In the genomic region with DNA sequence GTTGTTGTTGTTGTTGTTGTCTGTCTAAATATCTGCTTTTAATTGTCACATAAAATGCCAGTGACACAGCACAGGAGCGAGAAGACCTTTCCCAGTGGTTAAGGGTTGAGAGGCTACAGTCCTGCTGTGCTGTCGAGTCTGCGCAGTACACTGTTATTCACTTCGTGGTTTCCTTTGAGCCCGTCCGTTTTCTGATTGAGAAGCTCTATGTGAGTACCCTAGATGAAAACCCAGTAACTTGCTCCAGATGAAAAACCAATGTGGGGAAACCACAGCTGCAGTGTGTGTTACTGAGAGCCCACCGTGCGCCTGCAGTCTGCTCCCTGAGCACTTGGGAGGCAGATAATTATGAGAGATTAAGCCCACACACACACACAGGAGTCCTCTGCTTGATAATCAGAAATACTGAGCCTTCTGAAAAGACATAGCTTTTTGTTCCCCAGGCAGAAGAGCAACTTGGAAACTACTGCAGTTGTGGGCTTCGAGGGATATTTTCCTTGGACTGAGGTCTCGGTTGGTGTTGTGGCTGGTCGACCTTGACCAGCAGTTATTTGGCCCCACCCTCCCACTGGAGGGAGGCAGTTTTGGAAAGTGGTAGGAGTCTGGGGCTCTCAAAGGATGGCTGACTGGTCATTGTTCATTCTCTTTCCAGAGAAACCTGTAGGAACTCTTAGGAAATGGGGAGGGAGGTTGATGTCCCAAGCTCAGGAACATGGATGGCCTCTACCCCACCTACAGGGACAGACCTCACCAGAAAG, we compare ENCODE assay signal across 12 mouse cellular contexts.
DNase-seq lines count a peak whose midpoint lies in the region; ATAC-seq and TF ChIP-seq lines count a peak whose summit lies in the region.
"Had no signal": no experiment of that assay in that cellular context is flagged by ENCODE, and none has a peak within 500 bp of the region (broad histone marks: within the 10 kb centered on the region; RNA-seq: fewer than 3 reads in every experiment).

No protein-coding gene starts in this region.

- TF ChIP-seq POLR2A in limb, embryonic 14.5 days (IDR thresholded peaks at IDR 0.05; ENCODE audit: borderline replicate concordance, extremely low read depth, insufficient read depth, insufficient read length) = no peak

- WGBS in forebrain, embryonic 10.5 days = 72% methylated on average over 11 of the region's 11 CpGs
- 57% methylated on average over 11 of the region's 11 CpGs for WGBS in forebrain, embryonic 11.5 days
- WGBS in limb, embryonic 14.5 days = 43% methylated on average over 11 of the region's 11 CpGs

- H3K4me2 ChIP-seq in forebrain, embryonic 11.5 days (ENCODE audit: low read depth, low read length, severe bottlenecking) = no peak overlapping the region
- no peak overlapping the region for H3K4me2 ChIP-seq in limb, embryonic 14.5 days (replicated peaks; ENCODE audit: low read depth, low read length, severe bottlenecking)

- H3K27ac ChIP-seq in forebrain, embryonic 10.5 days = peak overlapping the region; percentile 60
- no peak overlapping the region for H3K27ac ChIP-seq in forebrain, embryonic 11.5 days (ENCODE audit: low read depth, low read length)
- no peak overlapping the region for H3K27ac ChIP-seq in limb, embryonic 14.5 days (replicated peaks; ENCODE audit: low read depth, low read length)

- peaks cover 54% of the 10 kb centered on the region for H3K4me1 ChIP-seq in forebrain, embryonic 10.5 days
- H3K4me1 ChIP-seq in forebrain, embryonic 11.5 days (replicated peaks; ENCODE audit: control insufficient read depth, insufficient read depth, low read length) = peaks cover 1% of the 10 kb centered on the region; the same call in 1 of the 2 replicates
- peaks cover 19% of the 10 kb centered on the region for H3K4me1 ChIP-seq in limb, embryonic 14.5 days (ENCODE audit: control insufficient read depth, insufficient read depth, low read length)

- no peak overlapping the region for H3K9ac ChIP-seq in forebrain, embryonic 11.5 days (ENCODE audit: low read length)
- no peak overlapping the region for H3K9ac ChIP-seq in limb, embryonic 14.5 days (ENCODE audit: low read depth, low read length, severe bottlenecking)

- H3K4me3 ChIP-seq in forebrain, embryonic 10.5 days = no peak overlapping the region
- H3K4me3 ChIP-seq in forebrain, embryonic 11.5 days (ENCODE audit: low read depth, low read length) = no peak overlapping the region
- H3K4me3 ChIP-seq in limb, embryonic 14.5 days (replicated peaks; ENCODE audit: low read length) = no peak overlapping the region

- H3K9me3 ChIP-seq in forebrain, embryonic 10.5 days = no peaks in the 10 kb centered on the region
- no peaks in the 10 kb centered on the region for H3K9me3 ChIP-seq in forebrain, embryonic 11.5 days (ENCODE audit: control insufficient read depth, low read length)
- H3K9me3 ChIP-seq in limb, embryonic 14.5 days (ENCODE audit: control insufficient read depth, low read length) = no peaks in the 10 kb centered on the region

- H3K36me3 ChIP-seq in forebrain, embryonic 10.5 days (replicated peaks) = peaks cover 36% of the 10 kb centered on the region
- peaks cover 4% of the 10 kb centered on the region; the same call in 1 of the 2 replicates for H3K36me3 ChIP-seq in forebrain, embryonic 11.5 days (ENCODE audit: control insufficient read depth, insufficient read depth, low read length)
- peaks cover 15% of the 10 kb centered on the region for H3K36me3 ChIP-seq in limb, embryonic 14.5 days (ENCODE audit: control insufficient read depth, insufficient read depth, low read length)

- no peaks in the 10 kb centered on the region for H3K27me3 ChIP-seq in forebrain, embryonic 10.5 days (ENCODE audit: poor library complexity, severe bottlenecking)
- H3K27me3 ChIP-seq in forebrain, embryonic 11.5 days (ENCODE audit: control insufficient read depth, insufficient read depth, low read length) = no peaks in the 10 kb centered on the region
- no peaks in the 10 kb centered on the region for H3K27me3 ChIP-seq in limb, embryonic 14.5 days (ENCODE audit: control insufficient read depth, insufficient read depth, low read length)

- DNase-seq in forebrain, embryonic 10.5 days (ENCODE audit: extremely low spot score, low spot score) = no peak
- DNase-seq in forebrain, embryonic 11.5 days (ENCODE audit: low spot score) = no peak
- peak; percentile 39 for DNase-seq in ovary, postnatal 36 days (ENCODE audit: low spot score)
- DNase-seq in ovary, postnatal 14 days (ENCODE audit: low spot score) = no peak
- no peak for DNase-seq in limb, embryonic 14.5 days (ENCODE audit: low spot score)
- DNase-seq in cerebellum, postnatal 4 days (ENCODE audit: low spot score in 2 of 2) = no peak
- no peak for DNase-seq in embryo, embryonic 11 days
- DNase-seq in right cerebral cortex, postnatal 25 days = no peak
- DNase-seq: B cell, adult 2 months; kidney, adult 18-20 months; lung, postnatal 14 days; right cerebral cortex, postnatal 4 days had no signal

- ATAC-seq in forebrain, embryonic 11.5 days (replicated peaks; ENCODE audit: low FRiP score) = no peak
- ATAC-seq in limb, embryonic 14.5 days (ENCODE audit: low FRiP score, low read depth) = 0 out of 2 replicates have a peak, but pooled peaks have one; percentile 21
